Mouse (Mus musculus) brain, embryonic 14.5 days (tissue): ENCODE data around the gene Metrn.

ENCODE experiments used
- CTCF ChIP-seq: fragments of 200-500 bp; IDR thresholded peaks from 2 replicates; pipeline ENCODE4 v1.5.1; 2012; ENCODE audit warnings: inconsistent platforms, mild to moderate bottlenecking, moderate library complexity, borderline replicate concordance; ENCODE audit not compliant: insufficient read depth, insufficient read length; ENCODE audit errors: extremely low read depth
- POLR2A ChIP-seq: fragments of 200-500 bp; IDR thresholded peaks from 2 replicates; pipeline ENCODE4 v1.6.1; 2012; ENCODE audit warnings: mild to moderate bottlenecking, inconsistent platforms, borderline replicate concordance; ENCODE audit not compliant: poor library complexity, insufficient read depth, insufficient read length, severe bottlenecking; ENCODE audit errors: extremely low read depth

- TF ChIP-seq CTCF (no peak), POLR2A (no peak)
Observed at GRCm38 (mm10) chr17:25810890-25811289, 14.0 kb upstream of the Metrn start.
